Mouse (Mus musculus) adipose tissue, adult 10 weeks (tissue): ENCODE results near the gene Foxr1. TPM values are rescaled to one million over a fixed set of nuclear protein-coding genes. Genes with fewer than 3 reads are reported as not detected.

Experiments
- polyA plus RNA-seq: library from polyadenylated mRNA; stranded (reverse); fragments of 350-450 nt; fragmentation: Illumina TruSeq; extraction: RNeasy Lipid Tissue Mini Kit (QIAGEN cat#74804); gene quantifications from one replicate; pipeline ENCODE4 v1.2.3, GENCODE M21; 2014; ENCODE audit warnings: low read depth, low replicate concordance

Foxr1 gene
- polyA plus RNA-seq: 0.45 TPM

DNA sequence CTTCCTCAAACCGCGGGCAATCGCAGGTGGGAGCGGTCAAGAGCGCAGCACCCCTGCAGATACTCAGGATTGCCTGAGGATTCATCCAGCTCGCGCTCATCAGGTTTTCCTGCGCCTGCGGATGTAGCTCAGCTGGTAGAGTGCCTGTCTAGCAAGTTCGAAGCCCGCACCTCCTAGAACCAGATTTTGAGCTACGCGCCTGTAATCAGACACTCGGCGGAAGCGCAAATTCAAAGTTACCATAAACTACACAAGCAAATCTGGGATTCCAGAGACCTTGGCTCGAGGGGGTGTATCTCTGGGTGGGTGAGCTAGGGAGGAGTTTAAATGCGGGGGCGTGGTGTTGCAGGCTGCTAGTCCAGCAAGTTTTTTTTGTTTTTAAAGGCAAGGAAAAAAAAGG is at the start of gene Foxr1:
Gene Foxr1, minus strand, starts transcription at position 176 of the 400 bp plus-strand sequence.

DNA sequence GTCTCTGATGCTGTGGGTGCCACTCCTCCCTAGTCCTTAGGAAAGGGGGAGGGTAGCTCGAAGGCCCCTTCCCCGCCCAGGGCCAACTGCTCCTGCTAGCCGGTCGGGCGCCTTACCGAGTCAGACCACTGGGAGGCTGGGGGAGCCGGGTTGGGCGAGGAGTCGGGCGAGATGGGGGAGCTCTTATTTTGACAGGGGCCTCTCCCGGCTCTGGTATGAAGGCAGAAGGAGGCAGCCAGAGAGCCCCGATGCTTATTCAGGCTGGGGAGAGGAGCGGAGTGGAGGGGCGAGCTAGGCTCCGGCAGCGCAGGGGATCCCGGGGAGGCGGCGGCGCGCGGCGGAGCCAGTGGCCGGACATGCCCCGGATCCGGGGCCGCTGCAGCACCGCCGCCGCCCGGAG is 41.6 kb upstream of the Foxr1 start, which contains the start of gene Bcl9l:
Gene Bcl9l, plus strand, starts transcription at position 274 of the 400 bp plus-strand sequence.

GRCm38 (mm10) chr9:44454891-44455220 is 13.9 kb upstream of the Foxr1 start, which contains the start of gene Upk2:
TSS of gene Upk2 (minus strand) at chr9:44454976.

DNA sequence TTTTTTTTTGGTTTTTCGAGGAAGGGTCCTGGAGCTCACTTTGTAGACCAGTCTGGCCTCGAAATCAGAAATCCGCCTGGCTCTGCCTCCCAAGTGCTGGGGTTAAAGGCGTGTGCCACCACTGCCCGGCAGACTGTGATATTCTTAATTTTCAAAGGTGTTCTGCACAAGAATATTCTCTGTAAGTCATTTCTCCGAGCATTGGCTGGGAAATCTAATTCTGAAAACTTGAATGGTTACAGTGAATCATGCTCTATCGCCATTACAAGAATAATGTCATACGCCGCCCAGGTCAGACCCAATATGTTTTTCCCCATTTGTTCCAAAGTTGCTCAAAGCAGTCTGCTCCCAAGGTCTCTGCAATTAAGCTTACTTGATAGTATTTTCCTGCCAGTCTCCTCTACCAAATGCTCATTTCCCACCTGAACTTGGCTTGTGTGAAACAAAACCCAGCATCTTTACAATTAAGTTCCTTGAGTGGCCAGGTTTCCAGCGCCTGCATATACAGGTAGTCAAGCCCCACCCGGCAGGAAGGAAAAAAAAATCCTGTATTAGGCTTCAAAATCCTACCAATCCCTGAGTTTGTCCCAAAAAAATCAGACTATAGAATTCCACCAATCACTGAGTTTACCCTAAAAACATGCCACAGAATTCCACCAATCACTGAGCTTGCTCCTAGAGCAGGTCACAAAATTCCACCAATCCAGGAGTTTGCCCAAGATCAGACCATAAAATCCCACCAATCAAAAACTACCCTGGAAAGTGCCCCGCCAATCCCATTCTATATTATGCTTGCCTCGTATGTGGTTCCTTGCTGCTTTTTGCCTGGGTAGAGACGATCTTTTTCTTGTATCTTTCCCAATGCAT is 22.2 kb downstream of the Foxr1 start, which contains the start of gene Ccdc84:
Gene Ccdc84, minus strand, starts transcription at position 51 of the 867 bp plus-strand sequence.

GRCm38 (mm10) chr9:44406906-44407751 is 33.8 kb downstream of the Foxr1 start, which contains the start of the genes Rps25 and Trappc4:
TSS of gene Rps25 (plus strand) at chr9:44407139.
TSS of gene Trappc4 (minus strand) at chr9:44407600.

GRCm38 (mm10) chr9:44396684-44397411 is 44.1 kb downstream of the Foxr1 start, which contains the start of gene Slc37a4:
TSS of gene Slc37a4 (plus strand) at chr9:44396852.

Other genes with a start within 250 kb of the Foxr1 start
- 17.4 TPM for gene Cbl, start 207.1 kb downstream of the Foxr1 start, polyA plus RNA-seq
- gene Ccdc153, start 200.5 kb downstream of the Foxr1 start, polyA plus RNA-seq: 32.6 TPM
- gene Pdzd3, start 189.7 kb downstream of the Foxr1 start, polyA plus RNA-seq: 3.3 TPM
- gene Nlrx1, start 172.5 kb downstream of the Foxr1 start, polyA plus RNA-seq: 17.3 TPM
- 2.2 TPM for gene Abcg4, start 152.5 kb downstream of the Foxr1 start, polyA plus RNA-seq
- 14.7 TPM for gene Hinfp, start 135.5 kb downstream of the Foxr1 start, polyA plus RNA-seq
- 28.1 TPM for gene C2cd2l, start 120.9 kb downstream of the Foxr1 start, polyA plus RNA-seq
- gene Dpagt1, start 115.1 kb downstream of the Foxr1 start, polyA plus RNA-seq: 25.7 TPM
- 25.2 TPM for gene H2afx, start 106.4 kb downstream of the Foxr1 start, polyA plus RNA-seq
- gene Hmbs, start 96.9 kb downstream of the Foxr1 start, polyA plus RNA-seq: 47.6 TPM
- 37.7 TPM for gene Vps11, start 79.5 kb downstream of the Foxr1 start, polyA plus RNA-seq
- 132 TPM for gene Hyou1, start 61.6 kb downstream of the Foxr1 start, polyA plus RNA-seq
- gene Slc37a4, start 44.3 kb downstream of the Foxr1 start, polyA plus RNA-seq: 66.0 TPM
- gene Rps25, start 34.0 kb downstream of the Foxr1 start, polyA plus RNA-seq: 1,387 TPM
- 77.7 TPM for gene Trappc4, start 33.5 kb downstream of the Foxr1 start, polyA plus RNA-seq
- gene Ccdc84, start 22.6 kb downstream of the Foxr1 start, polyA plus RNA-seq: 31.8 TPM
- 1.1 TPM for gene Upk2, start 13.8 kb upstream of the Foxr1 start, polyA plus RNA-seq
- gene Bcl9l, start 41.7 kb upstream of the Foxr1 start, polyA plus RNA-seq: 58.9 TPM
- 0.62 TPM for gene Cxcr5, start 120.7 kb upstream of the Foxr1 start, polyA plus RNA-seq
- 79.5 TPM for gene Ddx6, start 163.8 kb upstream of the Foxr1 start, polyA plus RNA-seq
- not detected for gene Treh, start 232.1 kb upstream of the Foxr1 start, polyA plus RNA-seq